Mouse (Mus musculus) G1E (cell line): ENCODE data around the gene Upk3bl.

ENCODE experiments used
- CTCF ChIP-seq: IDR thresholded peaks from 2 replicates; pipeline ENCODE4 v1.5.1; 2012; ENCODE audit warnings: low read depth, low read length, inconsistent platforms, mixed read lengths
- GATA1 ChIP-seq: IDR thresholded peaks from 2 replicates; pipeline ENCODE4 v1.6.1; 2012; ENCODE audit warnings: borderline replicate concordance, low read length, inconsistent platforms, mixed read lengths
- POLR2AphosphoS5 ChIP-seq: IDR thresholded peaks from 2 replicates; pipeline ENCODE4 v1.6.1; 2012; ENCODE audit warnings: low read depth, low read length, inconsistent platforms; ENCODE audit not compliant: insufficient replicate concordance
- TAL1 ChIP-seq: conservative IDR thresholded peaks from 2 replicates; pipeline ENCODE4 v1.6.1; 2012; ENCODE audit warnings: low read depth, low read length, inconsistent platforms, mixed read lengths

DNA sequence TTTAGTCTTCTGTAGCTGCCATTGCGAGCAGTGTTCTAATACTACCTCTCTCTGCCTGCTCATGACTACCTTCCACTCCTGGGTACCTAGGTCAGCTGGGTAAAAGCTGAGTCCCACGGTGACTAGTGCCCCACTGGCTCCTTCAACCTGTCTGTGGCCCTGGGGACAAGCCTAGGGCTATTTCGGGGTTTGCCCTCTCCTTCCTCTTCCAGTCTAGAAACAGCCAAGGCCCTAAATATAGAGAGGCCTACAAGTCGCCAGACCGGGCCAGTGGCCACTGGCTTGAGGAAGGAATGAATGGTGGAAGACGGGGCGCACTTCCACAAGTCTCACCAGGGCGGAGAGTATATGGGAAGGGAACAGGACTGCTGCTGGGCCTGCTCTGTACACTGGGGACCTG lies 32.0 kb downstream of the Upk3bl start:
- TF ChIP-seq GATA1 (no peak), POLR2AphosphoS5 (no peak), CTCF (no peak), TAL1 (no peak)
